Mouse (Mus musculus) kidney, adult 2 months (tissue): ENCODE data around the gene Trim71. TPM values are rescaled to one million over a fixed set of nuclear protein-coding genes. Genes with fewer than 3 reads are reported as not detected.

Experiments
- DNase-seq: peaks from one replicate; pipeline ENCODE4 v3.0.0; 2021
- H3K27ac ChIP-seq: fragments of 200-500 bp; 2 replicates; pipeline ENCODE4 v1.5.1; 2012; ENCODE audit warnings: low read depth, low read length, control low read depth, inconsistent platforms; ENCODE audit not compliant: insufficient read depth
- H3K27me3 ChIP-seq: fragments of 200-500 bp; replicated peaks from 2 replicates; pipeline ENCODE4 v1.6.1; 2012; ENCODE audit warnings: mild to moderate bottlenecking, moderate library complexity, low read length, inconsistent platforms; ENCODE audit not compliant: control insufficient read depth, insufficient read depth
- H3K36me3 ChIP-seq: fragments of 200-500 bp; 2 replicates; pipeline ENCODE4 v1.6.1; 2012; ENCODE audit warnings: mild to moderate bottlenecking, moderate library complexity, low read length, inconsistent platforms; ENCODE audit not compliant: control insufficient read depth, insufficient read depth
- H3K4me1 ChIP-seq: fragments of 200-500 bp; 2 replicates; pipeline ENCODE4 v1.6.1; 2011; ENCODE audit warnings: low read length; ENCODE audit not compliant: control insufficient read depth, insufficient read depth
- H3K4me3 ChIP-seq: fragments of 200-500 bp; 2 replicates; pipeline ENCODE4 v1.5.1; 2011; ENCODE audit warnings: mild to moderate bottlenecking, low read depth, low read length, control low read depth; ENCODE audit not compliant: insufficient read depth
- CTCF ChIP-seq: fragments of 200-500 bp; conservative IDR thresholded peaks from 2 replicates; pipeline ENCODE4 v1.5.1; 2011; ENCODE audit warnings: low read depth, mild to moderate bottlenecking, control low read depth, low read length, moderate library complexity, mixed read lengths; ENCODE audit not compliant: insufficient read depth, insufficient read length
- POLR2A ChIP-seq: fragments of 200-500 bp; IDR thresholded peaks from one replicate; pipeline ENCODE4 v1.6.1; 2011; ENCODE audit warnings: low read depth, low read length, control low read depth
- WGBS: fragments of 180-500 bp; shearing (Covaris S2); methylation state at CpG from one replicate; pipeline ENCODE4 v1.1.7; 2018; 5-methylcytosine and 5-hydroxymethylcytosine counted together
- polyA plus RNA-seq: library from polyadenylated mRNA; depleted of rRNA; stranded (reverse); fragments of >200 nt; gene quantifications from 2 replicates; pipeline ENCODE4 v1.2.3, GENCODE M21; 2012

The Trim71 gene
- polyA plus RNA-seq, 1 experiment: 0.05 TPM

- WGBS: 87% methylated on average over 10 of the region's 10 CpGs
- no peak overlapping the region for H3K4me3 ChIP-seq
These were observed 7.8 kb downstream of the Trim71 start for GRCm38 (mm10) chr9:114556276-114556855.

GRCm38 (mm10) chr9:114554355-114554979 lies 9.7 kb downstream of the Trim71 start:
- DNase-seq: no peak
- Histone ChIP-seq H3K4me1 (no peaks in the 10 kb centered on the region), H3K27me3 (no peaks in the 10 kb centered on the region), H3K27ac (no peak overlapping the region), H3K36me3 (no peaks in the 10 kb centered on the region), H3K4me3 (no peak overlapping the region)
- 62% methylated on average over 5 of the region's 5 CpGs for WGBS
- TF ChIP-seq CTCF: no peak
- TF ChIP-seq POLR2A: no peak

More at GRCm38 (mm10) chr9:114556276-114556855, 7.8 kb downstream of the Trim71 start:
- TF ChIP-seq CTCF: no peak
- TF ChIP-seq POLR2A: no peak
- Histone ChIP-seq H3K27me3 (no peaks in the 10 kb centered on the region), H3K36me3 (no peaks in the 10 kb centered on the region), H3K27ac (no peak overlapping the region), H3K4me1 (no peaks in the 10 kb centered on the region)
- no peak for DNase-seq

GRCm38 (mm10) chr9:114553828-114554227 lies 10.3 kb downstream of the Trim71 start:
- H3K4me3 ChIP-seq: no peak overlapping the region
- H3K27ac ChIP-seq: no peak overlapping the region
- no peaks in the 10 kb centered on the region for H3K4me1 ChIP-seq
- H3K36me3 ChIP-seq: no peaks in the 10 kb centered on the region
- H3K27me3 ChIP-seq: no peaks in the 10 kb centered on the region
- no peak for DNase-seq
- no peak for TF ChIP-seq POLR2A
- TF ChIP-seq CTCF: no peak

- H3K4me3 ChIP-seq: no peak overlapping the region
- H3K27me3 ChIP-seq: no peaks in the 10 kb centered on the region
- WGBS: 65% methylated on average over 6 of the region's 6 CpGs
- no peak for TF ChIP-seq POLR2A
- no peak for TF ChIP-seq CTCF
- no peak for DNase-seq
- no peaks in the 10 kb centered on the region for H3K36me3 ChIP-seq
- H3K4me1 ChIP-seq: peaks cover 8% of the 10 kb centered on the region
- no peak overlapping the region for H3K27ac ChIP-seq
These were observed 14.1 kb downstream of the Trim71 start for GRCm38 (mm10) chr9:114550033-114550432.

- no peak for TF ChIP-seq CTCF
- no peak for TF ChIP-seq POLR2A
- Histone ChIP-seq H3K27me3 (no peaks in the 10 kb centered on the region), H3K36me3 (no peaks in the 10 kb centered on the region), H3K27ac (no peak overlapping the region), H3K4me1 (peaks cover 9% of the 10 kb centered on the region), H3K4me3 (no peak overlapping the region)
- WGBS: 90% methylated on average over 5 of the region's 5 CpGs
- DNase-seq: no peak
These were observed 15.1 kb downstream of the Trim71 start for GRCm38 (mm10) chr9:114549117-114549516.

- Histone ChIP-seq H3K36me3 (no peaks in the 10 kb centered on the region), H3K4me1 (peaks cover 14% of the 10 kb centered on the region), H3K4me3 (no peak overlapping the region), H3K27me3 (no peaks in the 10 kb centered on the region), H3K27ac (no peak overlapping the region)
- 35% methylated on average over 4 of the region's 4 CpGs for WGBS
- no peak for TF ChIP-seq CTCF
- TF ChIP-seq POLR2A: no peak
- peak; percentile 62 for DNase-seq
These were observed 15.7 kb downstream of the Trim71 start for GRCm38 (mm10) chr9:114548496-114548895.

- H3K36me3 ChIP-seq: no peaks in the 10 kb centered on the region
- H3K4me1 ChIP-seq: peaks cover 14% of the 10 kb centered on the region
- no peak overlapping the region for H3K4me3 ChIP-seq
- peak; percentile 80 for DNase-seq
- H3K27ac ChIP-seq: no peak overlapping the region
- no peaks in the 10 kb centered on the region for H3K27me3 ChIP-seq
- WGBS: 50% methylated on average over 6 of the region's 6 CpGs
- TF ChIP-seq POLR2A: no peak
- no peak for TF ChIP-seq CTCF
These were observed 16.5 kb downstream of the Trim71 start for GRCm38 (mm10) chr9:114547643-114548077.
